Mouse (Mus musculus) retina, postnatal 1 day (tissue): ENCODE measurements around the gene Upk3bl.
A peak's percentile ranks its signal among the peaks of the same experiment; 100 is the strongest.

ENCODE experiments used
- DNase-seq: peaks from one replicate; pipeline ENCODE4 v3.0.0-alpha.2; 2012

The Upk3bl gene

GRCm38 (mm10) chr5:136054301-136055077 lies at the start of gene Upk3bl:
Gene Upk3bl, plus strand, starts transcription at chr5:136054492.
- DNase-seq: no peak

DNA sequence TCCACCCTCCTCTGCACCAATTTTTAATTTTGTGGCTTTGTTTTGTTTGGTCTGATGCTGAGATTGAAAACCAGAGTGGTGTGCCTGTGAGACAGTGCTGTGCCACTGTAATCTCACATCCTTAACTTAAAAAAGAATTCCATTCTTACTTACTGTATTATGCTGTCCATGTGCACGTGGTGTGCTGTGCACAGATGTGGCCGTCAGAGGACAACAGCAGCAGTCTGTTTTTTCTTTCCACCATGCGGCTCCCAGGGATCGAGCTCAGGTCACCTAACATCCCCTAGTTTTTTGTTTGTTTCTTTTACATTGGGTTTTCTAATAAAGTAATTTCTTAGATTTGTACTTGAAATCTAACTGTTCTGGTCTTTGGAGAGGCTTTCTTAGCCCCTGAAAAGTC lies 49.8 kb upstream of the Upk3bl start:
- DNase-seq: no peak

DNA sequence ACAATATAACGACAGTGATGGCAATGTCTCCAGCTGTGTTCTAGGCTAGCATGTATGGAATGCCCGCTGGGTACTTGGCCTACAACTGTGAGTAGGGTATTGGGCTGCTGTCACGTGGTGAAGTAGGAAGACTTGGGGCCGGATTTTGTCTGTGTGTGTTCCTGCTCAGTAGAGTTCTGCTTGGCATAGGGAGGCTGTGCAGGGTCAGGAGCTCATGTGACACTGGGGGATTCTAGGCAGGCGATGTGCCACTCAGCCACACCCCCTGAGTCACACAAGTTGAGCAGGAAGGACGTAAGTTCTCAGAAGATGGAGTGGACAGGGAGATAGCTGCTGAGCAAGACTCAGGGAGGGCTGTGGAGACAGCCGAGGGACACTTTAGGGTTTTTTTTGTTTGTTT lies 46.5 kb upstream of the Upk3bl start:
- no peak for DNase-seq

DNA sequence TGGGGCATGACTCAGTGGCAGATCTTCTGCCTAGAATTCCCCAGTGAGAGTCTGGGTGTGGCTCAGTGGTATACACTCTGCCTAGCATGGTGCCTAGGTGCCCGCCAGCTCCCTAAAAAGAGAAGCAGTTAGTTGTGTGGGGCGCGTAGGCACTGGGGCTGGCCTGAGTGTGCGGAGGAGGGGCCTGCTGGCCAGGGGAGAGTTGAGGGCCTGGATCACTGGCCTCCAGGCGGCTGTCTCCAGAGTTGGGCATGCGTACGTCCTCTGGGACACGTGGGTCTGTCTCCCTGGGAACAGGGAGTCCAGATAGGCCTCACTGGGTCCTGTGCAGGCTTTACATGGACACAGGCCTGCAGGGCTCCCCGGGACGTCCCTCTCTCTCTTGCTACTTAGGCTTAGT lies 39.4 kb upstream of the Upk3bl start:
- no peak for DNase-seq

- no peak for DNase-seq
Measured at GRCm38 (mm10) chr5:136015586-136015985, 38.7 kb upstream of the Upk3bl start.

GRCm38 (mm10) chr5:136016014-136016876 lies 38.0 kb upstream of the Upk3bl start:
- DNase-seq: peak; percentile 55

GRCm38 (mm10) chr5:136017262-136017661 lies 37.0 kb upstream of the Upk3bl start:
- DNase-seq: peak; percentile 31

DNA sequence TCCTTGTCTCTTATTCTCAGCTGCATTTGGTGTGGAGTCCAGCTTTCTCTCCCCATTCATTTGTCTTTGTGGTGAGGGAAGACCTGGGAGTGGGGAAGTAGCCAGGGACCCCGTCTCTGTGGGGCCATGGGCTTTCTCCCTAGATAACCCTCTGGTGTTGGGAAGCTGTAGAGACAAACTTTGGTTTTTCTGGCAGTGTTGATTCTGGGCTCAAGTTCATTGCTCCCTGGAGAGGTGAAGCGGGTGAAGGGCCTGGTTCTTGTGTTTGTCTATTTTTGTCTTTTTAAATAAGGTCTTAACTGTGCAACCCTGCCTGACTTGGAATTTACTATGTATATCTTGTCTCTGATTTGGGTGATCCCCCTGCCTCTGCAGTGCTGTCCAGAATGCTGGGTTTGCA lies 35.6 kb upstream of the Upk3bl start:
- no peak for DNase-seq

GRCm38 (mm10) chr5:136019907-136020306 lies 34.4 kb upstream of the Upk3bl start:
- DNase-seq: no peak

DNA sequence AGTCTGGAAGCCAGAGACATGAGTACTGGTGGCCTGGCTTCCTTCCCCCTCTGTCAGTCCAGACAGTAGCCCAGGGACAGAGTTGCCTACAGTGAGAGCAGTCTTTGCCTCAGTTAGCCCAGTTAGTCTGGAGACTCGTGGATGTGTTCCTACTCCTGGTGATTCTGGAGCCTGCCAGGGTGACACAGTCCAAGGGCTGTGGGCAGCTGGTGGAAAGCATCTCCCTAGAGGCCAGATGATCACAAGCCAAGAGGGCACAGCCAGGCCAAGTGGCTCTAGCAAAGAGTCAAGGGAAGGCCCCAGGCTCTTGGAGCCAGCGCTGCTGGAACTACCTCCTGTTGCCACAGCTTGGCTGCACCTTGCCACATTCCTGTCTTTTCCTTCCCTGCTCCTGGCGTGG lies 28.6 kb upstream of the Upk3bl start:
- no peak for DNase-seq

DNA sequence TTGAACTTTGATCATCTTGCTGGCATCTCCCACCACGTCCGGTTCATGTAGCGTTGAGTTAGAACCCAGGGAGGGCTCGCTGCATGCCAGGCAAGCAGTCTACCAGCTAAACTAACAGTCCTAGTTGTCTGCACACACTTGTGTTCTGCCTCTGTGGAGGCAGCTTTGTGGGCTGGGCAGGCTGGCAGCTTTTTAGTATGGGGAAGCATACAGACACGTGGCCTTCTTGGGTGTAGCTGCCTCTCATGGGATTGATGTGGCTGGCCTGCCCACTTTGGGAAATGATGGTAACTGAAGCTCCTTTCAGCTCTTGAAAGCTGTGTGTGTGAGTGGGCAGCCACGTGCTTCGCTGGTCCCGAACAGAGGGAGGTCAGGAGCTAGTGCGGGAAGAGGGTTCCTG lies 27.4 kb upstream of the Upk3bl start:
- DNase-seq: no peak

DNA sequence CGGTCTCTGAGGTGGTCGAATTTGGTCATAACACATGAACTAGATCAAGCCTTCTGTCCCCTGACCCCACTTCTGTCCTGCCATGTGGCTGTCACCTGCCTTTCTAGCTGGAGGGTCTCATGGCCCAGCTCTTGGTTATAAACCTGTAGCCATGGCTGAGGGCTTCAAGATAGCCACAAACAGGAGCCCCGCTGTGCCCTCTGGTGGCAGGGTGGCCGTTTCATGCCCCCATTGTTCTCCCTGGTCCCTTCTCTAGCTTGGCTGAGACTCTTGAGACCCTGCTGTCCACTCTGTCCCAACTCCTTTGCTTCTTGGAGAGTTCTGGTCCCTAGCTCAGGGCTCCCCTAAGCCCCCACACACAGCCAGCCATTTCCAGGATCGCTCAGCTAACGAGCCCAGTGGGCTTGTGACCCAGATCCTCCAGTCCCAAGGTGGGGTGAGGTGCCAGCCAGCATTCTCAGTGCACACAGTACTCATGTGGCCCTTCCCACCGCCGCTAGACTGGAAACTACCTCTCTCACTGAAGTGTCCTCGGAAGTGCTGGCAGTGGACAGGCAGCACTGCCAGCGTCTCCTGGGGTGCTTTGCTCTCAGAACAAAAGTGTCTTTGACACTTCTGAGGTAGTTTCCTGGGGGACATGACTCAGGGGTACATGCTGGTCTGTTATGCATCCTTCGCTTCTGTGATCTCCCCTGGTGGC lies 26.5 kb upstream of the Upk3bl start:
- DNase-seq: no peak

DNA sequence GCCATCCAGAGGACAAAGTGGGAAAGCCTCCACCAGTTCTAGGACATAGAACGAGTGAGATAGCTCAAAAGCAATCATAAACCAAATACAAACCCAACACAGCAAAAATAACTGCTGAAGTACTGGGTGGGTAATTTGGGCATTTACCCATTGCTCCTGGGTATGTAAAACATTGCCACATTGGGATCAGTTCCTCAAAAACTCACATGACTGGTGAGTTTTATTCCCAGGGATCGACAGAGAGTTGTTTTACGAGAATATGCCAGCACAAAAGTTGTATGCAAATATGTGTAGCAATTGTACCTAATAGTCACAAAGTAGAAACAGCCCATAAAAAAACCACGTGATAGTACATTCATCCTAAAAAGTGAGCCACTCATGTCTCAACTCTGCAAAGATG lies 19.4 kb upstream of the Upk3bl start:
- no peak for DNase-seq

DNA sequence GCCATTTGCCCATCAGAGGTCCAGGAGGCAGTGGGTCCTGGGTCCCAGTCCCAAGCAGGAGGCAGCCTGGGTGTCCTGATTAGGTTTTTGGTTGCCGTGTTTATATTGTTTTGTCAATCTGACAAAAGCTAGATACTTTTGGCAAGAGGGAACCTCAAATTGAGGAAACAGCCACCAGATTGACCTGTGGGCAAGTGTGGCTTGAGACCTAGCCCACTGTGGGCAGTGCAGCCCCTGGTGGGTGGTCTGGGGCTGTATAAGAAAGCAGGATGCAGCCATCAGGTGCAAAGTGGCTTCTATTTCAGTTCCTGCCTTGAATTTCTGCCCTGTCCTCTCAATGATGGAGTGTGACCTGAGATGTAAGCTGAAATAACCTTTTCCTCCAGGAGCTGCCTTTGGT lies 19.0 kb upstream of the Upk3bl start:
- DNase-seq: no peak

DNA sequence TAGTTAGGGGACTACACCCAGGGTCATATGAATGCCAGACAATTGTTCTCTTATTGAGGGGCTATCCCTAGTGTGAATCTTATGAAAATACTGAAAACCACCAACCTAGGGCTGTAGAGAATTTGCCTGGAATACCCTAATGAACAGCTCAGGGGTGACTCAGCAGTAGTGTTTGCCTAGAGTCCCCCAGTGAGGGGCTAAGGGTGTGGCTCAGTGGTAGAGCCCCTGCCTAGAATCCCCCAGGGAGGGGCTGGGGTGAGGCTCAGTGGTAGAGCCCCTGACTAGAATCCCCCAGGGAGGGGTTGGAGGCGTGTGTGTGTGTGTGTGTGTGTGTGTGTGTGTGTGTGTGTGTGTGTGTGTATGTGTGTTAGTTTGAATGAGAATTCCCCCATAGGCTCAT lies 17.6 kb upstream of the Upk3bl start:
- DNase-seq: no peak

DNA sequence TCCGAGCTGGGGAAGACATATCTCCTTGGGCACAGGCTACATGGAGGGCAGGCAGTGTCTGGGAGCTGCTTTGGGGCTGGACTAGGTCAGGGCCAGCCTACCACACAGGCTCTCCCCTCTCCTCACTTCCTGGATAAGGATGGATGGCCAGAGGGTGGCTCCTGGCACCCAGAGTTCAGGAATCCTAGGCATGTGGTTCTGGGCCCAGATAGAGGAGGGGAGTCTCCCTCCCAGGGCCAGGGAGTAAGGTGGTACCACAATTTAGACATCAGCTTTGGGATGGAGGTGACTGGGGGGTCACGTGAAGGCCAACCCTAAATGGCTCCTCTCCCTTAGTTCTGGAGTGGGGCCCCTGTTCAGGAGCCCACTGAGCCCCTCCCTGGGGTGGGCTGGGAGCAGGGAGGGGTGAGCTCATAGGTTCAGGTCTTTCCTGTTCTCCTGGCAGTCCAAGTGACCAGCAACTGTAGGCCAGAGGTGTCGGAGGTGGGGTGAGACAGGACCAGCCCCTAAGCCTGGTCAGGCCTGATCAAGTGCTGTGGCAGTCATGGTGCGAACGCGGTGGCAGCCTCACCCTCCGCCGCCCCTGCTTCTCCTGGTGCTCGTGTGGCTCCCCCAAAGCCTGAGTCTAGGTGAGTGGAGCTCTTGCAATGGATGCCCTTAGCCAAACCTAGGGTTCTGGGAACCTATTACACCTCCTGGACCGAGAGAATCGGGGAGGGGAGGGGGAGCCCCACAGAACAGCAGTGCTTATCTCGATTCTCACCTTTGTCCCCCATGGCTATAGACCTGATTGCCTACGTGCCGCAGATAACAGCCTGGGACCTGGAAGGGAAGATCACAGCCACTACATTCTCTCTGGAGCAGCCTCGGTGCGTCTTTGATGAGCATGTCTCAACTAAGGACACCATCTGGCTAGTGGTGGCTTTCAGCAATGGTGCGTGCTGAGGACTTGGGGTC lies 15.8 kb upstream of the Upk3bl start, which contains the start of gene Upk3b:
TSS of gene Upk3b (plus strand) at position 239 of the 957 bp plus-strand sequence.
- DNase-seq: no peak

- peak; percentile 22 for DNase-seq
Measured at GRCm38 (mm10) chr5:136040210-136040609, 14.1 kb upstream of the Upk3bl start.

DNA sequence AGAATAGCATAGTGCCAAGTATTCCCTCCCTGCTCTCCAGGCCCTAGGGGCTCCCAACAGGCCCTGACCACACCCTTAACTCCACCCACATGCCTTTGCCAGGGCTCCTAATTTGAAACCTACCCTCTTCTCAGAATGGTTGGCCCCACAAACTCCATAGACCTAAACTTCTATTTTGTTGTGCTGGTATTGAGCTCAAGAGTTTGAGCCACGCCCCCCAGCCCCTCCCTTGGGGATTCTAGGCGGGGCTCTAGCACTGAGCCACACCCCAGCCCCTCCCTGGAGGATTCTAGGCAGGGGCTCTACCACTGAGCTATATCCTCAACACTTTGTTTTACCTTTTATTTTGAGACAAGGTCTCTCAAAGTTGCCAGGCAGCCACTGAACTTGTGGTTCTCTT lies 13.0 kb upstream of the Upk3bl start:
- DNase-seq: no peak

GRCm38 (mm10) chr5:136041666-136042065 lies 12.6 kb upstream of the Upk3bl start:
- no peak for DNase-seq

DNA sequence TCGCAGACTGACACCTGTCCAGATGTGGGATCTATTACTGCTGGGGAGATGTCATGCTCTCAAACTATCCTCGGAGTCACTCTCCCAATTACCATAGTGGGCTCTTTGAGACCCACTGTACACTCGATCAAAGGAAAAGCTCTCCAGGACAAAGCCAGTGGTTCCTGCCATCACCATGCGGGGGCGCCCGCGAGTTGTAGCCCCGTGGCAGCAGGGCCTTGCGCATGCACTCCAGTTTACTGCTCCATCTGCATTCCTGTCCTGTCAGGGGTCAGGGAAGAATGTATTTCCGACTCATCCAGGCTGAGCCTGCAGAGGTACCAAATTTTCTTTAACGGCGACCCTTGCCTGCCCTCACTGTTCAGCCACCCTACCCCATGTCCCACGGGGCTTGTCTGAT lies 9.4 kb upstream of the Upk3bl start:
- no peak for DNase-seq

DNA sequence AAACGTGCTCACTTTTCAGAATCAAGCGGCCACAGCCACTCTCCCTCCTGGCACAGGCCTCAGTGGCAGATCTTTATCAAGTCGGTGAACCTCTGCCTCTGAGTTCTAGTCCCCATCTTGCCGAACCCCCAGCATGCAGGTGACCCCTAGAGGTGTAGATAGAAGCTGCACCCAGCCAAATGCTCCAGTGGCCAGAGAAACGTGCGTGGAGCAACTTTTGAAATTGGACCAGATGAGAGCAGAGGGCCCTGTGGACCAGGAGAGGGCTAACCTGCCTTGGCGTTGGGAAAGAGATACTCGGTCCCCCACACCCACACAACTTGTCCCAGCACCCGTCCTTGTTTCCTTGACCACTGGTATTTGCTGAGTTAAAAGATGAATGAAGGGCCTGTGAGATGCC lies 8.9 kb upstream of the Upk3bl start:
- peak; percentile 25 for DNase-seq

- peak; percentile 87 for DNase-seq
Measured at GRCm38 (mm10) chr5:136045987-136046386, 8.3 kb upstream of the Upk3bl start.
